Mouse (Mus musculus) NIH3T3 (cell line): ENCODE results near the gene Pip5k1b.

ENCODE experiments used
- DNase-seq: peaks from one replicate; pipeline ENCODE4 v3.0.0-alpha.2; 2012; ENCODE audit warnings: low read depth

The Pip5k1b gene

DNA sequence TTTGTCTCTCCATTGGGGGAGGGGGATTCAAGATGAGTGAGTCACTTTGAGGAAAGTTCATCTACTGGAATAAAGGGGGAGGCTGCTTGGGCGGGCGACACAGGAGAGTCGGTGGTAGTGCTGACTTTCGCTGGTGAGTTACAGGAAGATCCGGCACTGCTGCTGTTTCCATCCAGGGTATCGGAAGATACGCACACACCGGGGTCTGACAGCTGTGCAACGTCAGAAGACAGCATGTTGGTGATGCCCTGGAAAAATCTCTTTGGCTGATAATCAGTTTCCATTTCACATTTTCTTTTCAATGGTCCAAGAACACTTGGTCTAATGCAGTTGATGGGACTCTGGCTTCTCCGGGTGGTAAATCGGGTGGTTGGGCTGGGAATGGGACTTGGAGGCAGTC is 79.2 kb downstream of the Pip5k1b start:
- DNase-seq: peak; percentile 47

- DNase-seq: no peak
These were observed 80.4 kb downstream of the Pip5k1b start for GRCm38 (mm10) chr19:24475281-24475680.

- DNase-seq: no peak
These were observed 83.2 kb downstream of the Pip5k1b start for GRCm38 (mm10) chr19:24472512-24472911.

GRCm38 (mm10) chr19:24471538-24471937 is 84.1 kb downstream of the Pip5k1b start:
- DNase-seq: no peak

DNA sequence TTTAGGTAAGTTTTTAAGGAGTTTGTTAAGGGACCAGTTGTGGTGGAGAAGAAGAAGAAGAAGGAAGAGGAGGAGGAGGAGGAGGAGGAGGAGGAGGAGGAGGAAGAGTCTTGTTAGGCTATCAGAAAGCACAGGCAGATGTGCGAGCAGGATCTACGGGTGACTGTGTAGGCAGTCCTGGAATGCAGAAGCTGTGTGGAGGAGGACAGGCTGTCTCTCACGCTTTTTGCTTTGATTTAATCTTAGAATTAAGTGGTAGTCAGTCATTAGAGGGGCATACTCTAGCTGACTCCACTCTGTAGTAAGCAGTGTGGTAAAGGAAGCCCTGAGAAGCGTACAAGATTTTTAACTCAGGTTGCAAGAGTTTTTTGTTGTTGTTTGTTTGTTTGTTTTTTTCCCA is 86.5 kb downstream of the Pip5k1b start:
- DNase-seq: no peak

DNA sequence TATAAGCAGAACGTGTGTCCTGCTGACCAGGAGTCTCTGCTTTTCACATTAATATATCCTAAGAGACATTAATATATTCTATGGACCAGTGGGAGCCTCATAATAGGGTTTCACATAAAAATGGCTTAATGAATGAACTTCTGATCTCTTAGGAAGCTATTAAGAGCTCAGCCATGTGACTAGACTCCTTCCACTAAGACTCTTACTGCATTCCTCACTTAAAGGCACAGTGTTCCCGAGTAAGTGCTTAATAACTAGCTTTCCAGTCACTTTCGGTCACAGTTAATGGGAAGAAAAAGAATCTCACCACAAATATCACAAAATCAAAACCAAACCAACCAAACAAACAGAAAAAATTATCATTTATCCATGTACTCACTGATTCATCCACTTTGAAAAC is 87.1 kb downstream of the Pip5k1b start:
- DNase-seq: no peak

GRCm38 (mm10) chr19:24463011-24463410 is 92.7 kb downstream of the Pip5k1b start:
- no peak for DNase-seq

GRCm38 (mm10) chr19:24456591-24457231 is 99.0 kb downstream of the Pip5k1b start:
- no peak for DNase-seq

GRCm38 (mm10) chr19:24455249-24455960 is 100.3 kb downstream of the Pip5k1b start:
- peak; percentile 34 for DNase-seq

GRCm38 (mm10) chr19:24454451-24454850 is 101.2 kb downstream of the Pip5k1b start:
- DNase-seq: no peak

DNA sequence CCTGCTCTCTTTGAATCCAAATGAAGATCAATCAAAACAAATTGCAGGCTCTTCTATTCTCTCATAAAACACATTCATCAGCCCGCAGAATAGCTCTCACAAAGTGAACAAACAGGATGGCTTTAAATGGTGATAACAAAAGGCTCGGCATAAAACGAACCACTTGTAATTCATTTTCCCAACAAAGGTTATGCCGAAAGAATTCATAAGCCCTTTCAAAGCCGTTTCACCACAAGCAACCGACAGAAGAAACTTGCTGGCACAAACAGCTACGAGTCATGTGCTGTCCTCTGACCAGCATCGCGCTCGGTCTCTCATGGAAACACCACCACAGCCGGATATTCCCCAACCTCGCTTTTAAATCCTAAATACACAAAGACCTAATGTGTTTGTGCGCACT is 102.3 kb downstream of the Pip5k1b start:
- DNase-seq: no peak

DNA sequence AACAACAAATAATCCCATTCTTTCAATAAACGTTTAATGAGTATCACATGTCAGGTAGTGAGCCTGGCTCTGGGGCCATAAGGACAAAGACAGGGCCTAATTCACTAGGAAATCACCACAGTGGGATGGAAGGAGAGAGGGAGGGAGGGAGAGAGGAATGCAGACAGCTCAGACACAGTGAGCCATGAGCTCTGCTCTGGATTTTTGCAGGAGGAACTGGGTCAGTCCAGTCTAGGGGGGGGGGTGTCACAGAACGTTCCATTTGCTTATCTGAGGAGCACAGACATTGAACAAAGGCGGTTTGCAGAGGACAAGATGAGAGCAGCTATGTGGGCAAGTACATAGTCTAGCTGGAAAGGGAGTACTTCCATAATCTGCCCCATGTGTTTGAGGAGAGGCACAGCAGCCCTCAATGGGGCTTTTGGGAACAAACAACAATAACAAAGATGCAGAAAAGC is 103.2 kb downstream of the Pip5k1b start:
- peak; percentile 13 for DNase-seq

- no peak for DNase-seq
These were observed 104.0 kb downstream of the Pip5k1b start for GRCm38 (mm10) chr19:24451626-24452025.

GRCm38 (mm10) chr19:24450740-24451139 is 104.9 kb downstream of the Pip5k1b start:
- no peak for DNase-seq

- no peak for DNase-seq
These were observed 111.3 kb downstream of the Pip5k1b start for GRCm38 (mm10) chr19:24444322-24444721.

DNA sequence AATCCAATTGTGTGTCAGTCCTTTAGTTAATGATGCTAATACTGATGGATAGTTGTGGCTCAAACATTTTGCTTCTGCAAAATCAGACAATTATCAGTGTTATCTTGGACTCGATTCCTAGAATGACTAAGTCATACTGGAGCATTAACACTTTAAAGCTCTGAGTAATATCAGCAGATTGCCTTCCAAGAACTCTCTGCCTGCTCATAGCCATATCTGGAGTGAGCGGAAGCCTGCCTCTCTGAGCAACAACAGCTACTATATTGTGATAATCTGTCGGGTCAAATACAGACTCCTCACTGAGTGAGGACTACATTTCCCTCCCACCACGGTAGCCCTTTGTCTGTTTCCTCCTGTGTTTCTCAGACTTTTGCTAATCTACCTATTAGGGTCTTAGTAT is 116.0 kb downstream of the Pip5k1b start:
- no peak for DNase-seq

GRCm38 (mm10) chr19:24434291-24434690 is 121.4 kb downstream of the Pip5k1b start:
- peak; percentile 10 for DNase-seq

- DNase-seq: no peak
These were observed 123.2 kb downstream of the Pip5k1b start for GRCm38 (mm10) chr19:24432447-24432846.

DNA sequence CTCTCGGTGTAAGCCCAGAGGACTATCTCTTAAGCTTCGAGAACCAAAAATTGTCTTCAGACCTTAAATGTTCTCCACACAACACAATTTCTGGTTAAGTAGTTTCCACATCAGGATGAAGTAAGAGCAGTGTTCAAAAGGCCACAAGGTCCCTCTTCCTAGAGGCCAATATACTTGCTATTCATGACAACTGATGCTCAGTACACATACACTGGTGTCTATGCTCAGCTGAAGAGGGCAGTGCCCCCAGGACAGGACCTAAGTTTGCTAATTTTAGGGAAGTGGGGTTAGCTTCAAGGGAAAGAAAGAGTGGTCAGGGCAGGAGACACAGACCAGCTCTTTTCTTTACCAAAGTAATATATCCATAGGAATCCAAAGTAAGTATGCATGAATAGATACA is 124.3 kb downstream of the Pip5k1b start:
- no peak for DNase-seq

DNA sequence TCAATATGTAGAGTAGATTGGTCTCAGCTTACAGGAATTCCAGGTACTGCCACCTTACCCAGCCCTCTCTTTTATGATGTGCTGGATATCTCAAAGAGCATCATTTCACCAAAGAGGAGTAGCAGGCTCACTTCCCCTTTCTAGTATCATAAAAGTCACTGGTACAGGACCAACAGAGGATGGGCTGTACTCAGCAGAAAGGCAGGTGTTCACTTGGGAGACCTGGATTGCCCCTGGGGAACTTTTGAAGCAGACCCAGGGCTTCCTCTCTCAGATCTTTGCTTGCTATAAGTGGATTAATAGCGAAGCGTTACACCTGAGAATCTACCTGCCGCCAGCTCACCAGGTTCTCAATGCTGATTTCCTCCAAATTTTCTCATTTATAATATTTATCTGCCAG is 127.7 kb downstream of the Pip5k1b start:
- DNase-seq: no peak

DNA sequence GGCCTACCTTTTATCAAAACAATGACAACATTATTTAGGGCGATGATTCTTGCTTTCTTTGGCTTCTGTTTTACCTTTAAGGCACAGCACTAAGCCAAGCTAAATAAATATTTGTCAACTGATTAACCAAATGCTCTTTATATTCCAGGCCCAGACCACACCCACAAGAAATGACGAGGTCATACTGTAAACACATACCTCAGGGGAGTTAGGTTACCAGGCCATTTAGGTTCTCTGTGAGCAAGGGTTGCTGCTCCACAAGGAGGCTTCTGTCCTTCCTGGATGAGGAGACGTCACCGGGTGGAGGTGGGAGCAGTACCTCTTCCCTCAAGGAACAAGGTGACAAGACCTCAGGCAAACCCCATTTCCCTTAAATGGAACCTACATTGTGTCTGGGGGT is 128.4 kb downstream of the Pip5k1b start:
- no peak for DNase-seq

DNA sequence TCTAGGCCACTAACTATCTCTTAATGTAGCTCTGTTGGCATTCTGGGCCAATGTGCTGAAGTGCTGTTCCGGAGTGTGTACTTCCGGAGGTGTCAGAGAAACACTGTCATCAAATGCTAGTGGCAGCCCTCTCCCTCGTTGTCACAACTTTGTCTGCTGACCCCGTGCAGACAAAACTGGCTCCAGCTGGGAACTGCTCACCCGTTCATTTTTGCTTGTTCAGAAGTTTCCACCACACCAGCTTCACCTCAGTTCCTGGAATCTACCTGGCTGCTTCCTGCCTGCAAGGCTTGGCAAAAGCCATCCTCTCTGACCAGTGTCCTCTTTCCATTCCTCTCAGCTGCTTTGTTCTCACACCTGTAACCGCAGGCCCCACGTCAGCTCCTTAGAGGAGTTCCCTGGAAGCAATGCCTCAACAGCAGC is 128.9 kb downstream of the Pip5k1b start:
- DNase-seq: no peak

DNA sequence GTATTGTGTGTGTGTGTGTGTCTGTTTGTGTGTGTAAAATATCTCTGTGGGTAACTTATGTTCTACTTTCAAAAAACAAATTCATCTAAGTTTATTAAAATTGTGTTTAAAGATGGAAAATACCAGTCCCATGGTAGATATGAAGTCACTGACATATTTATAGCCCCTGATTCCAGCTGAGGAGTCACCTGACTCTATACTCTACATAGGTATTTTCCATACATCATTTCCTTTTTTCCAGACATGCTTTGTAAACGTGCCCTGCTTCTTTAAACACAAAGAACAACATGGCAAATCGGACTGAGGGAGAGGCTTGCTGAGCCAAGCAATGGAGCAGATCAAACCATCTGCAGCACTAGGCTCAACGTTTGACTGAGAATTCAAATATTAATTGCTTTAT is 137.6 kb downstream of the Pip5k1b start:
- DNase-seq: no peak

GRCm38 (mm10) chr19:24417659-24418004 is 138.0 kb downstream of the Pip5k1b start:
- no peak for DNase-seq
